Mouse (Mus musculus) layer of hippocampus, adult 6 months (tissue): ENCODE results near the gene Olfr464. TPM values are rescaled to one million over a fixed set of nuclear protein-coding genes. Genes with fewer than 3 reads are reported as not detected.

Experiments
- long read RNA-seq, 2 experiments: library from polyadenylated mRNA; unstranded; transcript quantifications; one replicate each; pipeline ENCODE4 v2.0.0; 2019 to 2020
- polyA plus RNA-seq: library from polyadenylated mRNA; unstranded; fragments of <200 nt; fragmentation: Nextera tagmentation; gene quantifications from 2 replicates; pipeline ENCODE4 v1.2.3, GENCODE M21; 2021

Olfr464 gene
- 0.14 TPM in 1 of 2 replicates, not detected in the other for polyA plus RNA-seq
- long read RNA-seq, experiment 1, result 0 reads
- long read RNA-seq, experiment 2, result 0 reads

GRCm38 (mm10) chr11:87920966-87921365 is at the start of gene Olfr464:
Gene Olfr464, minus strand, starts transcription at chr11:87920967.

GRCm38 (mm10) chr11:87897287-87897686 is 23.5 kb downstream of the Olfr464 start, which contains the start of gene Olfr463:
Gene Olfr463, minus strand, starts transcription at chr11:87897387.

GRCm38 (mm10) chr11:87892168-87892567 is 28.6 kb downstream of the Olfr464 start, which contains the start of gene Olfr462:
Gene Olfr462, minus strand, starts transcription at chr11:87892268.

GRCm38 (mm10) chr11:87875436-87875835 is 45.3 kb downstream of the Olfr464 start, which contains the start of gene Epx:
Gene Epx, minus strand, starts transcription at chr11:87875536.

Other genes with a start within 250 kb of the Olfr464 start
- 231 and 250 TPM in 2 replicates for gene Supt4a, start 183.4 kb downstream of the Olfr464 start, polyA plus RNA-seq
- gene Tspoap1, start 160.4 kb downstream of the Olfr464 start, polyA plus RNA-seq, result 5.9 and 6.1 TPM in 2 replicates
- gene Mpo, start 127.4 kb downstream of the Olfr464 start, polyA plus RNA-seq, result 0.18 and 0.24 TPM in 2 replicates
- gene Lpo, start 92.7 kb downstream of the Olfr464 start, polyA plus RNA-seq, result 0.59 and 0.65 TPM in 2 replicates
- 2.6 and 2.7 TPM in 2 replicates for gene Mks1, start 67.8 kb downstream of the Olfr464 start, polyA plus RNA-seq
- 0.21 and 0.39 TPM in 2 replicates for gene Epx, start 45.4 kb downstream of the Olfr464 start, polyA plus RNA-seq
- not detected in 2 replicates for gene Olfr462, start 28.7 kb downstream of the Olfr464 start, polyA plus RNA-seq
- not detected in 2 replicates for gene Olfr463, start 23.6 kb downstream of the Olfr464 start, polyA plus RNA-seq
- 20.3 and 22.7 TPM in 2 replicates for gene Dynll2, start 66.6 kb upstream of the Olfr464 start, polyA plus RNA-seq
- gene Srsf1, start 126.4 kb upstream of the Olfr464 start, polyA plus RNA-seq, result 11.2 and 13.7 TPM in 2 replicates
- 10.3 and 11.3 TPM in 2 replicates for gene Vezf1, start 147.3 kb upstream of the Olfr464 start, polyA plus RNA-seq
- 4.2 TPM in 2 replicates for gene Cuedc1, start 177.1 kb upstream of the Olfr464 start, polyA plus RNA-seq